Mouse (Mus musculus) Patski (cell line): ENCODE measurements at regions not wholly inside any gene's neighbourhood (a gene's known extent, or its start where the extent isn't known, plus 50 kb on each side); places are given as distances from the start of the nearest gene placed in this dataset.
A peak's percentile ranks its signal among the peaks of the same experiment; 100 is the strongest.

Experiments
- ATAC-seq: fragments of 100-300 bp; one replicate; pipeline ENCODE4 v1.8.0; 2021
- CTCF ChIA-PET: fragments of 350-600 bp; sonication (Branson Sonifier 250); formaldehyde crosslinking; loops from one replicate; lab custom pipeline; 2022; ENCODE audit warnings: inconsistent platforms; lab: Charles Lee
- POLR2A ChIA-PET: fragments of 350-600 bp; sonication (Branson Sonifier 250); formaldehyde crosslinking; loops from one replicate; lab custom pipeline; 2022; ENCODE audit warnings: antibody characterized with exemption, inconsistent platforms; lab: Charles Lee
- DNase-seq: peaks from one replicate; pipeline ENCODE4 v3.0.0-alpha.2; 2011; ENCODE audit warnings: low read depth, low spot score
- H3K27me3 ChIP-seq: fragments of 371-371 bp; one replicate; pipeline ENCODE4 v1.5.1; 2021
- CTCF ChIP-seq: fragments of 100-300 bp; IDR thresholded peaks from one replicate; pipeline ENCODE4 v1.5.1; 2021
- in situ Hi-C: fragments of 300-500 bp; cut with MboI; formaldehyde crosslinking; loops from 3 replicates; pipeline ENCODE4 v1.11.1; 2018; ENCODE audit warnings: low pct_unique_long_range_greater_than_20kb, mixed read lengths

DNA sequence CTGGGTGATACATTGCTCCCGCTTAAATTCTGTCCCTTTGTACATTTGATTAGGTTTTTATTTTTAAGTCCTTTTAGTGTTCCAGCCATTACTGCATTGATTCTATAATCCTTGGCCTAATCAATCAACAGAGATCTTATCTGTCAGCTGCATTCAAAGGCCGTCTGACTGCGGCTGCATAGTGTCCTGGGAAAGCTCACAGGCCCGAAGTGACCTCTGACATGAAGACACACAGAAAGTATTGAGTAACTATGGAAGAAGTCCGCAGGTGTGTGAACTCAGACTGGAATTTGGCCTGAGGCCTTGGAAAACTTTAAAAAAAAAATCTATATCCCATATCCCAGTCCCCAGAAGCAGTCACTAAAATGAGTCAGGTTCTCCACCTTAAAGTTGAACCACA is 67.4 kb upstream of the Ptpn13 start:
- ATAC-seq (no peak), DNase-seq (no peak)
- ChIA-PET CTCF (interaction anchor here (2.1 to 3.3 kb wide), 3 partner anchors 13 to 297 kb away, joined by 8 to 23 read pairs (median 9); no protein-coding TSS in a partner anchor), POLR2A (no interaction called here)
- no peaks in the 10 kb centered on the region for H3K27me3 ChIP-seq
- TF ChIP-seq CTCF = no peak
- in situ Hi-C loops = loop anchor here (5.0 kb wide), 1 partner anchor 175 kb away; no protein-coding TSS in a partner anchor

DNA sequence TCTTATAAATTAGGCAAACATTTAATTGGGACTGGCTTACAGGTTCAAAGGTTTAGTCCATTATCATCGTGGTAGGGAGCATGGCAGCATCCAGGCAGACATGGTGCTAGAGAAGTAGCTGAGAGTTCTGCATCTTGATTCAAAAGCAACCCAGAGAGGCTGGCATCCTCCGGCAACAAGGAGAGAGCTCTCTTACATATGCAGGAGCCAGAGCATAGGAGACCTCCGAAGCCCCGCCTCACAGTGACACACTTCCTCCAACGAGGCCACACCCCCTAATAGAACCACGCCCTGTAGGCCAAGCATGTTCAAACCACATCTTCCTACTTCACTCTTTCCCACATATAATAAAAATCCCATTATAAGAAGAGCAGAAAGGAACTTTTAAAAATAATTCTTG is 68.5 kb upstream of the Ptpn13 start:
- in situ Hi-C loops = loop anchor here (5.0 kb wide), 1 partner anchor 176 kb away; no protein-coding TSS in a partner anchor
- no peak for TF ChIP-seq CTCF
- DNase-seq (no peak), ATAC-seq (no peak)
- POLR2A ChIA-PET = interaction anchor here (0.5 to 1.8 kb wide), 2 partner anchors 58 to 69 kb away, joined by 3 to 5 read pairs; partner anchors contain the start of gene Ptpn13
- CTCF ChIA-PET = interaction anchor here (0.6 to 3.6 kb wide), 25 partner anchors 11 to 315 kb away, joined by 3 to 23 read pairs (median 5); no protein-coding TSS in a partner anchor
- H3K27me3 ChIP-seq = no peaks in the 10 kb centered on the region

GRCm38 (mm10) chr5:103355372-103356300 is 69.4 kb upstream of the Ptpn13 start:
- no peaks in the 10 kb centered on the region for H3K27me3 ChIP-seq
- DNase-seq (no peak), ATAC-seq (peak; percentile 60)
- ChIA-PET CTCF (interaction anchor here (0.7 to 3.6 kb wide), 33 partner anchors 12 to 316 kb away, joined by 3 to 23 read pairs (median 4); no protein-coding TSS in a partner anchor), POLR2A (interaction anchor here (0.5 to 1.8 kb wide), 4 partner anchors 10 to 70 kb away, joined by 3 to 5 read pairs (median 5); partner anchors contain the start of gene Ptpn13)
- TF ChIP-seq CTCF = peak; percentile 95
- in situ Hi-C loops = loop anchor here (5.0 kb wide), 1 partner anchor 177 kb away; no protein-coding TSS in a partner anchor

DNA sequence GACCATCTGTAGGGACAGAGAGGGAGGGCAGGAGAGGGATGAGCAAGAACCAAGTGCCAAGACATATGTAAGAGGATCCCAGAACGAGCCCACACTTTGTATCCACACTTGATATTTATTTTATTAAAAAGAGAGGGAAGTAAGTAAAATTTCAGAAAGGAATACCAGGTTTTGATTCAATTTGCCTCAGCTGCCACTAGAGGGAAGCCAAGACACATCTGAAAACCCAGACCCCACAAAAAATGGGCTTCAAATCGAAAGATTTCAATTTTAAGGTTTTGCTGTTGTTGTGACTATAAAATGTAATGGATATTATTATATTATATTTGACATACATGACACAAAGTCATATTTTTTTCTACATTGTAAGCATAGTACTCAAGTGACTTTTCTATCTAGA is 81.1 kb upstream of the Ptpn13 start:
- ATAC-seq = no peak
- no peak for DNase-seq
- peak; percentile 84 for TF ChIP-seq CTCF
- in situ Hi-C loops = loop anchor here (10.0 kb wide), 1 partner anchor 581 kb away; no protein-coding TSS in a partner anchor
- no peaks in the 10 kb centered on the region for H3K27me3 ChIP-seq
- ChIA-PET CTCF (no interaction called here), POLR2A (no interaction called here)

DNA sequence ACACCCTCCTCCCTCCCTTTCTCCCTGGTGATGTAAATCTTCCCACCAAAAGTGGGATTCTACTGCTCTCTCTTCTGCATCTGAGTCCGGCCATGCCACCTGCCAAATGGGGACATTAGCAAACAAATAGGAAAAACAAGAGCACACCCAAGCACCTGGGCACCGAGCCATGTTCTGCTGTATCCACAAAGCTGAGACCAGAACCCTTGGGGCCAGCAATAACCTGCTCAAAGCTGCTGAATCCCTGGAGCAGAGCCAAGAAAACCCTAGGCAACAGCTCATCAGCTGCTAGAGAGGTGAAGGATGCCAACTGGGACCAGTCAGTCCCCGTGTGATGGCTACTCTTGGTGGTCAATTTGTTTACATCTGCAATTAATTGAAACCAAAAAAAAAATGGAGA is 83.5 kb upstream of the Ptpn13 start:
- TF ChIP-seq CTCF = no peak
- POLR2A ChIA-PET = interaction anchor here (0.6 kb wide), 1 partner anchor 132 kb away, joined by 4 read pairs; no protein-coding TSS in a partner anchor
- no peaks in the 10 kb centered on the region for H3K27me3 ChIP-seq
- DNase-seq (no peak), ATAC-seq (no peak)
- CTCF ChIA-PET = interaction anchor here (1.0 to 1.4 kb wide), 3 partner anchors 14 to 318 kb away, joined by 4 to 8 read pairs (median 6); no protein-coding TSS in a partner anchor
- in situ Hi-C loops = loop anchor here (10.0 kb wide), 1 partner anchor 583 kb away; no protein-coding TSS in a partner anchor

GRCm38 (mm10) chr5:103340626-103341025 is 84.4 kb upstream of the Ptpn13 start:
- in situ Hi-C loops = loop anchor here (10.0 kb wide), 1 partner anchor 584 kb away; no protein-coding TSS in a partner anchor
- POLR2A ChIA-PET = no interaction called here

DNA sequence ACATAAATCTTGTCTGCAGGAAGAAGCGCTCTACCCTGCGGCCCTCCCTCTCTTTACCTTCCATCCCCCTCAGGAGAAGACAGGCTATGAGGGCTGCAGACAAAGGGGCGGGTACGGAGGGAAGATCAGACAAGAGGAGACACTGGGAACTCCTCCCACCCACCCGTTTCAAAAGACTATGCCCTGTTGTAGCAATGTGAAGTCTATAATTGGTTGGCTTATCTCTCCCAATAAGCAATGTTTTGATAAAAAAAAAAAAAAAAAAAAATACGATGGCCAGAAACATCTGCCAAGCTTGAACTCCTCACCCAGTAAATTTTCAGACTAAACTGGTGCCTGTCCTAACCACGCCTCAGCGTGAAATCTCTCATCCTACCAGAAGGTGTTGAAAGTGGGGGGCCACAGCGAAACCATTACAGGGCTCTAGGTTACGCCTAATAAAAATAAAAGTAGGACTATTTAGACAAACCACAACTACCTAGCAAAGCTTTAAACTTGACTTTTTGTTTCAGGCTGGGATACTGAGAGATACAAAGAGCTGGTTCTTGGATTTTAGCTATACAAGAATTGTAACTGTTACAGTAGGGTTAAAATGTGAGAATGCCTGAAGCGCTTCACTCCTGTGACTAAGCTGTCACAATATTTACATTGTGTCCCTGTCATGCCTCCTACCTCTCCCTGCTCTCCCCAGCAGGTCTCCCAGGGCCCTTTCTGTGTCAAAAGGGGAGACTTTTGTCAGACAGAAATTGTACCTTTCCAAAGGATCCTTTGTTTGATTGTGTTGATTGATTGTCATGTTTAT is 88.1 kb upstream of the Ptpn13 start:
- in situ Hi-C loops = no loop called here
- DNase-seq (no peak), ATAC-seq (no peak)
- ChIA-PET CTCF (interaction anchor here (0.8 to 1.6 kb wide), 5 partner anchors 12 to 577 kb away, joined by 3 to 4 read pairs (median 3); no protein-coding TSS in a partner anchor), POLR2A (no interaction called here)
- H3K27me3 ChIP-seq = no peaks in the 10 kb centered on the region
- no peak for TF ChIP-seq CTCF

More at GRCm38 (mm10) chr5:103340626-103341025, 84.4 kb upstream of the Ptpn13 start:
- TF ChIP-seq CTCF = no peak
- ATAC-seq (no peak), DNase-seq (no peak)
- no peaks in the 10 kb centered on the region for H3K27me3 ChIP-seq
- CTCF ChIA-PET = no interaction called here

GRCm38 (mm10) chr5:103335916-103336688 is 88.9 kb upstream of the Ptpn13 start:
- POLR2A ChIA-PET = no interaction called here
- in situ Hi-C loops = no loop called here
- no peak for ATAC-seq
- H3K27me3 ChIP-seq = no peaks in the 10 kb centered on the region
- no peak for DNase-seq
- no peak for TF ChIP-seq CTCF
- CTCF ChIA-PET = interaction anchor here (1.6 kb wide), 1 partner anchor 20 kb away, joined by 4 read pairs; no protein-coding TSS in a partner anchor

- POLR2A ChIA-PET = interaction anchor here (0.6 kb wide), 1 partner anchor 35 kb away, joined by 3 read pairs; no protein-coding TSS in a partner anchor
- CTCF ChIA-PET = interaction anchor here (1.1 kb wide), 1 partner anchor 328 kb away, joined by 3 read pairs; no protein-coding TSS in a partner anchor
- in situ Hi-C loops = no loop called here
- no peaks in the 10 kb centered on the region for H3K27me3 ChIP-seq
- DNase-seq = no peak
- TF ChIP-seq CTCF = no peak
- ATAC-seq = no peak
These were observed 98.6 kb upstream of the Ptpn13 start for GRCm38 (mm10) chr5:103326412-103326811.
